Mouse (Mus musculus): ENCODE data around the gene Elp1.

GRCm38 (mm10) chr4:56801907-56802668 is at the start of gene Elp1, which contains the start of gene Fam206a:
- TF ChIP-seq CTCF (IDR thresholded peaks at IDR 0.05; ENCODE audit: low read depth) (no peak), EP300 (IDR thresholded peaks at IDR 0.05; ENCODE audit: low read depth) (no peak)

Measured in liver, embryonic 14.5 days (tissue).